Mouse (Mus musculus) CH12.LX (cell line): ENCODE measurements around the gene Gm20708.

Source experiments
- CTCF ChIP-seq, 2 experiments: IDR thresholded peaks in 1 of 2; conservative IDR thresholded peaks in 1 of 2; 2 replicates each; pipeline ENCODE4 v1.5.1; 2011 to 2012; ENCODE audit warnings: low read depth in 2 of 2, low read length in 2 of 2, improper control_type of control experiment in 1 of 2, inconsistent platforms in 1 of 2, mild to moderate bottlenecking in 1 of 2, moderate library complexity in 1 of 2
- ELF1 ChIP-seq: IDR thresholded peaks from 2 replicates; pipeline ENCODE4 v1.6.1; 2014; ENCODE audit warnings: low read depth, mild to moderate bottlenecking, inconsistent platforms, low read length, improper control_type of control experiment
- EP300 ChIP-seq: IDR thresholded peaks from 2 replicates; pipeline ENCODE4 v1.6.1; 2011; ENCODE audit warnings: low read length, improper control_type of control experiment
- GABPA ChIP-seq: IDR thresholded peaks from 2 replicates; pipeline ENCODE4 v1.6.1; 2012; ENCODE audit warnings: low read depth, low read length, improper control_type of control experiment, inconsistent platforms; ENCODE audit not compliant: insufficient replicate concordance
- HCFC1 ChIP-seq: IDR thresholded peaks from 2 replicates; pipeline ENCODE4 v1.6.1; 2012; ENCODE audit warnings: low read depth, mild to moderate bottlenecking, inconsistent platforms, low read length, improper control_type of control experiment
- JUND ChIP-seq: conservative IDR thresholded peaks from 2 replicates; pipeline ENCODE4 v1.6.1; 2011; ENCODE audit warnings: low read depth, low read length, improper control_type of control experiment
- MAFK ChIP-seq: IDR thresholded peaks from 2 replicates; pipeline ENCODE4 v1.6.1; 2011; ENCODE audit warnings: low read length, improper control_type of control experiment; ENCODE audit not compliant: insufficient replicate concordance
- POLR2A ChIP-seq: IDR thresholded peaks from 2 replicates; pipeline ENCODE4 v1.6.1; 2011; ENCODE audit warnings: low read depth, mild to moderate bottlenecking, improper control_type of control experiment, low read length
- USF1 ChIP-seq: IDR thresholded peaks from 2 replicates; pipeline ENCODE4 v1.6.1; 2014; ENCODE audit warnings: low read depth, mild to moderate bottlenecking, inconsistent platforms, low read length, improper control_type of control experiment

DNA sequence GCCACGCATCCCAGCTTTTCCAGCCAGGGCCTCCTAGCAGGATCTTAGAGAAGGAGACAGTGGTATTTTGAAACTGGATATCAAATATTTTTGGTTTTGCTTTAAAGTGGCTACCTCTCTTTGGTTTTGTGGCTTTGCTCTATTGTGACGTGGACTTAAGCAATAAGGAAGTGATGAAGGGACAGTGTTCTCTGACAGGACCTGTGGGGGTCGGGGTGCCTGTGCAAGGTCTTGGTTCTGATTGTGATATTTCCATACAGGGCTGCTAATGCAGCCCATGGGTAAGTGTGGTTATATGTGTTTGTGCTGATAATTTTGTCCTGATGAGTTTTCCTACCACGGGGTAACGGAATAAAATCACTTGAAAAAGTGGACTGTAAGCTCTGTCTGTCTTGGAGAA, 45.9 kb downstream of the Gm20708 start:
- TF ChIP-seq MAFK (no peak), CTCF (conservative IDR thresholded peaks at IDR 0.05 in 1 of 2, IDR thresholded peaks at IDR 0.05 in 1 of 2; ENCODE audit: low read depth in 2 of 2, low read length in 2 of 2) (no peak), ELF1 (no peak), USF1 (no peak), EP300 (no peak), HCFC1 (no peak), POLR2A (no peak), JUND (no peak), GABPA (no peak)
